Mouse (Mus musculus) right cerebral cortex, postnatal 25 days (tissue): ENCODE measurements around the gene Ankmy2.

Experiments used
- DNase-seq: peaks from one replicate; pipeline ENCODE4 v3.0.0; 2022

The Ankmy2 gene

GRCm38 (mm10) chr12:36156637-36157303 is at the start of gene Ankmy2:
TSS of gene Ankmy2 (plus strand) at chr12:36157114.
- peak; percentile 89 for DNase-seq

- no peak for DNase-seq
Measured at GRCm38 (mm10) chr12:36108442-36108841, 48.5 kb upstream of the Ankmy2 start.

GRCm38 (mm10) chr12:36110457-36110856 is 46.5 kb upstream of the Ankmy2 start:
- no peak for DNase-seq

GRCm38 (mm10) chr12:36111110-36111509 is 45.8 kb upstream of the Ankmy2 start:
- DNase-seq: no peak

GRCm38 (mm10) chr12:36112081-36112480 is 44.8 kb upstream of the Ankmy2 start:
- no peak for DNase-seq

- DNase-seq: no peak
Measured at GRCm38 (mm10) chr12:36117161-36117560, 39.8 kb upstream of the Ankmy2 start.

- no peak for DNase-seq
Measured at GRCm38 (mm10) chr12:36119244-36119643, 37.7 kb upstream of the Ankmy2 start.

GRCm38 (mm10) chr12:36126049-36126448 is 30.9 kb upstream of the Ankmy2 start:
- DNase-seq: no peak

GRCm38 (mm10) chr12:36129826-36130225 is 27.1 kb upstream of the Ankmy2 start:
- DNase-seq: no peak

GRCm38 (mm10) chr12:36132254-36132653 is 24.7 kb upstream of the Ankmy2 start:
- DNase-seq: no peak

GRCm38 (mm10) chr12:36132668-36133067 is 24.2 kb upstream of the Ankmy2 start:
- DNase-seq: no peak

GRCm38 (mm10) chr12:36133547-36133946 is 23.4 kb upstream of the Ankmy2 start:
- DNase-seq: no peak

GRCm38 (mm10) chr12:36134111-36134510 is 22.8 kb upstream of the Ankmy2 start:
- no peak for DNase-seq

- no peak for DNase-seq
Measured at GRCm38 (mm10) chr12:36135409-36135808, 21.5 kb upstream of the Ankmy2 start.

GRCm38 (mm10) chr12:36136285-36136684 is 20.6 kb upstream of the Ankmy2 start:
- DNase-seq: no peak

- DNase-seq: no peak
Measured at GRCm38 (mm10) chr12:36137192-36137591, 19.7 kb upstream of the Ankmy2 start.

- DNase-seq: no peak
Measured at GRCm38 (mm10) chr12:36140401-36140800, 16.5 kb upstream of the Ankmy2 start.

GRCm38 (mm10) chr12:36146230-36147011 is 10.5 kb upstream of the Ankmy2 start:
- no peak for DNase-seq

- no peak for DNase-seq
Measured at GRCm38 (mm10) chr12:36150265-36150664, 6.6 kb upstream of the Ankmy2 start.

- DNase-seq: no peak
Measured at GRCm38 (mm10) chr12:36150737-36151136, 6.2 kb upstream of the Ankmy2 start.

- DNase-seq: peak; percentile 19
Measured at GRCm38 (mm10) chr12:36155141-36155641, 1.7 kb upstream of the Ankmy2 start.

GRCm38 (mm10) chr12:36156101-36156636 is 745 bp upstream of the Ankmy2 start:
- peak; percentile 45 for DNase-seq

- DNase-seq: no peak
Measured at GRCm38 (mm10) chr12:36157304-36157637, 357 bp downstream of the Ankmy2 start.
